Mouse (Mus musculus) retina, postnatal 1 day (tissue): Measurements from ENCODE around the gene Gm17364.
"Not testable (repeated sequence)": the region's sequence is repeated elsewhere in the genome, so short reads cannot be mapped to it uniquely, and the experiment has no call there.

Source experiments
- DNase-seq: peaks from one replicate; pipeline ENCODE4 v3.0.0-alpha.2; 2012

The Gm17364 gene

DNA sequence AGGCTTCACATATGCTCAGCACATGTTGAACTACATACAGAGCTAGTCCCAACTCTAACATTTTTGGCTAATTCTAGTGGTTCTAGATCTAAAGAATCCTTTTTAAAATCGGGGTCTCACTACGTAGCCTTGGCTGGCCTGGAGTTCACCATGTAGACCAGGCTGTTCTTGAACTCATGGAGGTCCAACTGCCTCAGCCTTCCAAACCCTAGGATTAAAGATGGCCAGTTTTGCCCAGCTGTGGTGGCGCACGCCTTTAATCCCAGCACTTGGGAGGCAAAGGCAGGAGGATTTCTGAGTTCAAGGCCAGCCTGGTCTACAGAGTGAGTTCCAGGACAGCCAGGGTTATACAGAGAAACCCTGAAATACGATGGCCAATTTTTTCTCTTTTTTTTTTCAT, 22.5 kb downstream of the Gm17364 start:
- not testable (repeated sequence) for DNase-seq

DNA sequence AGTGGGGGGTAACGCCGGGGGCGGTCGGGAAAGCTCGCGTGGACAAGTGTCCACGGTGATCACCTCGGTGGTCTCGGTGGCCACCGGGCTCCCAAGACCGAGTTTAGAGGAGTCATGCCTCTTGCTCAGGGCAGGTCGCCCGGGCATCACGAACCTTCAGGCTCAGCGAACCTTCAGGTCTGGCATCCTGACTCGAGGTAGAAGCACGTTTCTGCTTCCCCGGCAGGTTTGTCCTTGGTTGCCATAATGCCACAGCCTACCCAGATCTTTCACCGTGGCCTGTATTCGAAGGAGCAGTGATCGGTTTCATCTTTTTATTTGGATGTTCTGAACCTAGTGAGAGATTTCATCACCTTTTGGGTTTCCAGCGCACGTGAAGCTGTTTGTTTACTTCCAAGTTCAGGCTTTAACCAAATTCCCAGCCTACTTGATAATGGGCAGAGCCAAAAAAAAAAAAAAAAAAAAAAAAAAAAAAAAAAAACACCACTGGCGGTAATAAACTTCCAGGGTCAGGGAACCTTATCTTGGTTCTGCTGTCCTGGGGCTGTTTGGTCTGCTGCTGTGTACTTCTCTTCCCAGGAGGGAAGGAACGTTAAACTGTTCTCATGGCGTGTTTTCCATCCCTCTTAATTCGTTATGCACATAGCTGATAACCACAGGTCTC, 23.3 kb downstream of the Gm17364 start:
- no peak for DNase-seq

DNA sequence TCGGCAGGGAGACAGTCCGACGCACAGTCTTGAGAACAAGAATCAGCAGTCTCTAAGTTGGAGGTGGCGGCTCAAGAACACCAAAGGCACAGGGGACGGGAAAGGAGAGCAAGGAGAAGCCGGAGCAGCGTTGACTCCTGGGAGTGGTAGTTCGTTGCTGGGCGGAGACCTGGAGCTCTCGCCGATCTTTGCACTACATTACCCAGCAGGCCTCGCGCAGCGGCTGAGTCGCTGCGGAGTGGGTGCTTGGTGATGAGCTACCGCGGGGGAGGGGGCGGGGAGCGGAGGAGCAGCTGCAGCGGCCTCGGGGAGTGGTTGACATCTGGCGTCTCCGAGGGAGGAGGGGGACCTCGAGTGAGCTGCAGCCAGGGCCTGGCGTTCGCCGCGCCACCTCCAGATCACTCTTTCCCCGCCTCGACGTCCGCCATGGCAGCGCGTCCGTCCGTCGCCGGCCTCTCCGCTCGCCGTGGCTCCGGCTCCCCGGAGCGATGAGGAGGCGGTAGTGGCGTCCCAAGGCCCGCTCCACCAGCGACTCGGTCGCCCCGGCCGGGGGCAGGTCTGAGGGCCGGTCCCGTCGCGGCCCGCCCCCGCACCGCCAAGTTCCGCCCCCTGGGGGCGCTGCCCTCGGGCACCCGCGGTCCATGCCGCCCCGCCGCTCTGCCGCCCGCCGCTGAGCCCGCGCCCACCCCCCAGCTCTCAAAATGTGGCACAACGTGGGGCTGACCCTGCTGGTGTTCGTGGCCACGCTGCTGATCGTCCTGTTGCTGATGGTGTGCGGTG, 24.0 kb downstream of the Gm17364 start, which contains the start of gene Smim13:
TSS of gene Smim13 (plus strand) at position 307 of the 780 bp plus-strand sequence.
- DNase-seq: peak; percentile 99

DNA sequence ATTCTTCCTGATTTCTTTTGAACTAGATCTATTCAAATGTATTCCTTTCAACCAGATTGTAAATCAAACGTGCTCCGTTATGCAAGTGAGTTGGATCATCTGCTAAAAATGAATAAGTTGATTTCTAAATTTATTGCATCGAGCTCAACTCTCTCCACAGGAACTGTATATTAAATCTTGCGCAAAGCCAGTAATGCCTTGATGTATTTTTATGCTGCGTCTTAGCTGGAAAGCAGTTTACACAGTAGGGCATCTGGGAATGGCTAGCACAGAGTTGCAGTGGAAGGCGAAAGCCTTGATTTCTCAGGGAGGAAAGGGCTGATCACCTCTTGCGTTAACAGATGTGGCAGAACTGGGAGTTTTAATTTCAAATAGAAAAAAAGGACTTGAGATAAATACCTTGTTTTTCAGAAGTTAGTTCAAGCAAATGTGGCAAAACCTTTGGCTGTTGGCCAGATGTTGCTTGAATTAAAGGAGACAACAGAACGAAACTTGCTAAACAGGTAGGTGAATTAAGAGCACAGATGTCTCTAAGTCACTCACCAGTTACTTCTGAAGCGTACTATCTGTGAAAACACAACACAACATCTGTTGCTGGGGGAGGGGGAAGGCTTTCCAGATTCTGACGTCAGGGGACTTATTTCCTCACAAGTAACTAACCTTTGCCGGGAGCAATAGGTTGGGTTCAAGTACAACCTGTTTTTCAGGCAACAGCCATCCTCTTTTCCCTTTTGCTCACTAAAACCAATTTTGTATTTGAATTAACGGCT, 24.8 kb downstream of the Gm17364 start:
- no peak for DNase-seq

DNA sequence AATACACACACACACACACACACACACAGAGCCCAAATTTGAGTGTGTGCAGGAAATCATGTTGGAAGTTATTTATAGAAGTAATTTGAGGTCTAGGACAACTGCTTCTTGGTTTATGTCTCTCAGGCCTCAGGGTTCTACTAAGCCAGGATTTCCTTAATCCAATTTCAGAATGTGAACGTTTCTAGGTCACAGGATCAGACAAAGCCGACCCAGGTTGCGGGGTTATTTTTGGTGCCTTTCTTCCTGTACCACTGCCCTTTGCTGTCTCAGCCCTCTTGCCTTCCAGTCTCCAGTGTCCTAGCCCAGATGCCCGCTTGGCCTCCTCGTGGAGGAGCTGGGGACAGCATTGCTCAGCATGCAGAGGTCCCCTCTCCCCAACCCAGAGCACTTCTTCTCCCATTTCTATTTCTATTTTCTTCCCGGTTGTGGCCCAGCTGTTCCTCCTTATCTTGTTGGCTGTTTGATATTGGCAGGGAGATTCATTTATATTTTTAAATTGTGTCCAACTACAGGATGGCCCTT, 29.4 kb downstream of the Gm17364 start:
- DNase-seq: peak; percentile 85

DNA sequence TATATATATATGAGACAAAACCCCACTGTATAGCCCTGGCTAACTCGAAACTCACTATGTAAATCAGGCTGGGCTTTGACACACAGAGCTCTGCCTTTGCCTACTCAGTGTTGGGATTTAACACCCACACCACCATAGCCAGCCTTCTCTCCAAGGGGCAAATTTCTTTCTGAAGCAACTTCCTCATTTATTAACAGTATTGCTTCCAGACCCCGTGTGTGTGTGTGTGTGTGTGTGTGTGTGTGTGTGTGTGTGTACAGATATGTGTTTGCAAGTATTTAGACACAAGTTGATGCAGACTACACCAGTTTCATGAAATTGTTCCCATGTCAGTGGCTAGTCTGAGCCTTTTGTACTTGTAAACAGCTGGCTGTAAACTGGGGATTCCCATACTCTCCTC, 32.2 kb downstream of the Gm17364 start:
- no peak for DNase-seq

DNA sequence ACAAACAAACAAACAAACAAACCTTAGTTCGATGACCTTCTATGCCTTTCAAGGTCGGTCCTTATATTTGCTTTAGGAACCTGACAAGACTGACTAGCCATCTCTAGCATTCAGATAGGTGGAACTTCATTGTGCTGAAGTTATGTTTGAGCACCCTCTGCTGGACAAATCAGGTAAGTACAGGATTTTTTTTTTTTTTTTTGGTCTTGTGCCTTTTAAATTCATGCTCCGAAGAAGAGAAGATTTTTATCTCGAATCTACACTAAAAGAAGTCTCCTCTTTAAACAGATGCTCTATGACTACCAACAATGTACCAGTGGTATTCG, 35.0 kb downstream of the Gm17364 start:
- peak; percentile 82 for DNase-seq

DNA sequence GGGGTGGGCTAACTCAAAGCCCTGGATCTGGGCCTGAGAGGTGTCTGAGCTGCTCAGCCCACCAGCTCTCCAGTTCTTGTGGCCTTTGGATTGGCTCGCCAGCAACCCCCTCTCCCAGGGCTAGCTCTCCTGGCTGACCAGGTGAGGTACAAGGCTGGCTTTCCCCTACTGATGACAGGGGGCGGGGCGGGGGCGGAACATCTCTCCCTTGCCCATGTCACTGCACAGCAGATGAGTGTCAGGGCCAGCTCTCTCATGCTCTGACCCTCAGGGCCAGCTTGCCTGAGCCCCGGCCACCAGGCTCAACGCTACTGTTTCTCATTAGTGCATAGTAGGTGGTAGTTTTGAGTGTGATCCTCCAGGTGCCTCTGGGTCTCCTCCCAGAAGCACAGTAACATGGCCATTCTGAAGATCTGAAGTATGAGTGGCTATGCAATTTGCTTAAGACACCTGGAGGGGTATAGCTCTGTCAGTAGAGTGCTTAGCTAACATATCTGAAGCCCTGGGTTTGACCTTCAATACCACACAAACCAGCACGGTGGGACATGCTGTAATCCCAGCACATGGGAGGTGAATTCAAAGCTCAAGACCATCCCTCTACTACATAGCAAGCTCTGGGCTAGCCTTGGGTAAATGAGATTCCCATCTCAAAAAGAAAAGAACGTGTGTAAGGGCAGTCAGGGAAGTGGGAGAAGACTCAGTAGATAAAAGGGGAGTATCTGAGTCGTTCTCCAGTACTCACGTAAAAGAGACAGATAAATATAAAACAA, 35.6 kb downstream of the Gm17364 start:
- DNase-seq: no peak

DNA sequence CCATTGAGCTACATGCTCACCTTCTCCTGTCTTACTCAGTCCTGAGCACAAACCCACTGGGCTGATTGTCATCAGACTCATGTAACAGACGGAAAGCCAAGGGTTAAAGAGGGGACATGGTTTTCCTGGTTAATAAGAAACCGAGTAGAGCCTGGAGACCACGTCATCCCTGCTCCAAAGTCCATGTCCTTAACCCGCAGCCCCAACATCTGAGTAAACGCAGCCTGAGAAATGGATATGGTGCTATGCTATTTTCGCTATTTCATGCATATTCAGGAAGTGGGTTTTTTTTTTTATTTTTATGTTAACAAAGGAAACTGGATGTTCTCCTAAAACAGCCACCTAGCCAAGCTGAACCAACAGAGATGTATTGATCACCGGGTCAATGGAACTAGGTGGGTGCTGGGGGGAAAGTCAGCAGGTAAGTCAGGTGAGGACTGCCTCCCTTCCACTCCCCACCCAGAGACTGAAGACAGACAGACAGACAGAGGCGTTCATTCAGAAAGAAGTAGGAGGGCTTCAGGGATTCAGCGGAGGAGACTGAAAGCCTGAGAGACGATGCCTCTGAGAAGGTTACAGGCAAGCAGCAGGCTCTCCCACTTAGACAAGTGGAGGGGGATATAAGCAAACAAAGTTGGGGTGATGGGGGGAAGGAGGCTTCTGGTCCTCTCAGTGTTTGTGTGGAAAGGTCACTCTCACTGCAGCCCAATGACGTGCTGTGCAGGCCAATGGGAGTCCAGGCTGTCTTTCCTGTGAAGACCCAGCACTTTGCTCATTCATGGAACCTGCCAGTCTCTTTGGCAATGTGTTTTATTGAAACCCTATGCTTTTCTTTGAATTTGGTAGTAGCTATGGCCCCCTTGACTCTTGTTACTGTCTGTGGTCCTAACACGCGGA, 37.7 kb downstream of the Gm17364 start:
- DNase-seq: no peak

DNA sequence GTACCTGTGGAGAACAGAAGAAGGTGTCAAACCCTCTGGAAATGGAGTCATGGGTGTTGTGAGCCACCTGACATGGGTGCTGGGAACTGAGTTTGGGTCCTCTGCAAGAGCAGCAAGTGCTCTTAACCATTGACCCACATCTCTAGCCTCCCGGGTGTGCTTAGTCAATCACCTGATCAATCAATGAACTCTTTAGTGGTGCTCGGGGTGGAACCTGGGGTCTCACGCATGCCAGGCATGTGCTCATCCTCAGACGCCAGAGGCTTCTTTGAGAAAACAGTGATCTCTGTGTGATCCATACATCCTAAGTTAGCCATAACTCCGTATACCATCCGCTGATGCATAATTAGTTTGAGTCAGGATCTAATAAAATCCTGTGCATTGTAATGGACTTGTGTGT, 38.6 kb downstream of the Gm17364 start:
- no peak for DNase-seq

DNA sequence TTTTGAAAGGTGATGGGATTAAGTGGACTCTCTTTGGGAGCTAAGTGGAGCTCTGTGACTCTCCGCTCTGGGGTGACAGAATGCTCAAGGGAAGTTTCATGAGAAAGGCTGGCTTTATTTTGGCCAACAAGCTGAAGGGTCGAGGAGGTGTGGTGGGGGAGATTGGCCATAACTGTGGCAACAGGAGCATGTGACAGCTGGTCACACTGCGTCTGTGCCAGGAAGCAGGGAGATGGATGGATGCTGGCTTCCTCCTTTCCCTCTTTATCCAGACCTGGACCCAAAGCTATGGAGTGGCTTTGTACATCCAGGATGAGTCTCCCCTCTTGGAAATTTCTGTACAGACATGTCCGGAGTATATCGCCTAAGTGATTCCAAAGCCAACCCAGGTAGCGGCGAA, 40.5 kb downstream of the Gm17364 start:
- DNase-seq: no peak

DNA sequence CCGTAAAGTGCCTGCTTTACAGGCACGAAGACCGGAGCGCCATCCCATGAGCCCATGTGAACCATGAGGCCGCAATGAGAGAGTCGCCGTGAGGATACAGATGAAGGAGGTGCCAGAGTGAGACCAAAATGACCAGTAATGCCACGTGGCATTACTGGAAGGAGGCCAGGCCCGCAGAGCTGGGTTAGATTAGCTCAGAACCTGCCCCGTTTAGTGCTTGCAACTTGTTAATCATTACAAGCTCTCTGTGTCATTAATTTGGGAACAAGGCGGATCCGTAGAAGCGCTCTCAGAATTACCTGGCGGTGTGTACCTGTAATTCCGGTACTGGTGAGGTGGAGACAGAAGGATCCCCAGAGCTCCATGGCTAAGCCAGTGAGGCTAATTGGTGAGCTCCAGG, 41.6 kb downstream of the Gm17364 start:
- DNase-seq: no peak

DNA sequence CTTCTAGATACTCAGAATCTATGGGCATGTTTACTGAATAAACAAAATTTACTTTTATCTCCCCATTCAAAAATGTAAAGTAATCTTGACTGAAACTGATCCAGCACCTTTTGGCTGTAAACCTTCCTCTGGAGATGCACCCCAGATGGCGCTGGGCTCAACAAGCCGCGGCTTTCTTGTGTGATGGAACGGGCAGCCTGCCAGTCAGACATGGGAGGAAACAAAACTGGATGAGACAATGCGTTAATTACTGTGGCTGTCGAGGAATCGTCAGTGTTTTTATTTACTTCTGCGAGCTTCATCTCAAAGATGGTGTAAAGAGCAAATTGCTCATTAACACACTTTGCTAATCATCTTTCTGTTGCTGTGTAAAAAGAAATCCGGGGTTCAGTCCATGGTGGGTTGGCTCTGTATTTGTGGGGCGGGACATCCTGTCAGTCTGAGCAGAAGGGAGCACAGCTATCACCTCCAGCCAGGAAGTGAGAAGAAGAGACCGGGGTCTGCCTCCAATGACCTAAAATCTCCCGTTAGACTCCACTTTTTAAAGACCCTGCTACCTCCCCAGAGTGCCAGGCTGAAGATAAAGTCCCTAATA, 42.3 kb downstream of the Gm17364 start:
- DNase-seq: no peak

DNA sequence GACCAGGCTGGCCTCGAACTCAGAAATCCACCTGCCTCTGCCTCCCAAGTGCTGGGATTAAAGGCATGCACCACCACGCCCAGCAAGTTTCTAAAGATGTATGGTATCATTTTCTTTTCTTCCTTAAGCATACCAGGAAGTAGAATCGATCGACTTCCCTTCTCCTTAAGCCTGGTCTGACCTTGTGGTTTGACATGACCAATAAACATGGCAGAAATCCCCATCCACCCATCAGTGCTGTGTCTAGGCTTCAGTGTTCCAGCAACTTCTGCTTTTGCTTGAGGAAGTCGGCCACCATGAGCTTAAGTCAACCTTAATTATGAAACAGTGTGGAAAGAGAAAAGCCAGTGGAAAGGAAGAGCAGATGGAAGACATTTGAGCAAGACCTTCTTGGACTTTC, 43.5 kb downstream of the Gm17364 start:
- no peak for DNase-seq

DNA sequence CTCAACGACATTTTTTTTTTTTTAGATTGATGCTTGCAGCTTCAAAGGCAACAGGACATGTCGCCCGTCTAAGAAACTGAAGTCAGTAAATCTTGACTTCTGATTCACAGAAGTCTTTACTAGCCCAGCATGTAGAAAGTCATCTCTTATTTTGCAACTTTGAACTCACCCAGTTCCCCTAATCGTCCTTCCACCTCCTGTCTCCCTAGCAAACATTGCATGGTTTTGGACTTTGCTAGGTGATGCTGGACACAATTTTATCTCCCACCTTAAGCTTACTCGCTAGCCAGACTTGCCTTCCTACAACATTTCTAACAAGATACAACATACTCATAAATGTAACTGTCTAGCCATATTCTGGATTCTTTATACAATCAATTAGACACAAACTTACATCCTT, 45.7 kb downstream of the Gm17364 start:
- DNase-seq: no peak

DNA sequence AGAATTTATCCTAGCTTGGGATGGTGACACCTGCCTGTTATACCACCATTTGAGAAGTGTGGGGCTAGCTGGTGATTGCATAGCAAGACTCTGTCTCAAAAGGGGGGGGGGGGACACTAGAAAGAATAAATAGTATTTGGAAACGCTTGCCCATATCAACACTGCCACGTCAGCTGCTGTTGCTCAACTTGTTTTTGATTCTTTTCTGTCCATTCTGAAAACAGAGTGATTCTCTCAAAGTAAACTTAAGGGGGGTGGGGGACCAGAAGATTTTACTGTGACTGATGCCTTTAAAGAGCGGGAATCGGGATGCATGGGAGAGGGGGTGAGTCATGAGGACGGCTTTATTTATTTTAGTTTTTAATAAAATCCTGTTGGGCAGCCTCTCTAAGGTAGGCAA, 47.3 kb downstream of the Gm17364 start:
- no peak for DNase-seq
